Mouse (Mus musculus): ENCODE data around the gene Bad. TPM values are rescaled to one million over a fixed set of nuclear protein-coding genes. Genes with fewer than 3 reads are reported as not detected.

Bad gene
- polyA plus RNA-seq, 1 experiment from 2014 or later = 61.7 TPM

- WGBS = 47% methylated on average over 7 of the region's 8 CpGs
- Histone ChIP-seq H3K27ac (ENCODE audit: low read depth, low read length) (0 out of 2 replicates have a peak overlapping the region, but pooled peaks have one; percentile 11), H3K4me2 (replicated peaks; ENCODE audit: low read depth, low read length) (peak overlapping the region; percentile 93), H3K4me1 (replicated peaks; ENCODE audit: control insufficient read depth, insufficient read depth, low read length) (peaks cover 8% of the 10 kb centered on the region; the same call in 1 of the 2 replicates), H3K9ac (ENCODE audit: low read depth, low read length) (peak overlapping the region; percentile 88; the same call in 1 of the 2 replicates), H3K27me3 (ENCODE audit: control insufficient read depth, insufficient read depth, low read length) (peaks cover 24% of the 10 kb centered on the region), H3K36me3 (ENCODE audit: control insufficient read depth, insufficient read depth, low read length) (no peaks in the 10 kb centered on the region), H3K4me3 (ENCODE audit: low read depth, low read length) (peak overlapping the region; percentile 71), H3K9me3 (ENCODE audit: control insufficient read depth, low read length) (no peaks in the 10 kb centered on the region)
- ATAC-seq (ENCODE audit: low FRiP score) = no peak
- DNase-seq (ENCODE audit: low spot score) = peak; percentile 44
Measured at GRCm38 (mm10) chr19:6919876-6920740, 21.6 kb upstream of the Bad start.

- peak overlapping the region; percentile 71 for H3K4me3 ChIP-seq (ENCODE audit: low read depth, low read length)
- peaks cover 12% of the 10 kb centered on the region; the same call in 1 of the 2 replicates for H3K4me1 ChIP-seq (replicated peaks; ENCODE audit: control insufficient read depth, insufficient read depth, low read length)
- H3K9ac ChIP-seq (ENCODE audit: low read depth, low read length) = peak overlapping the region; percentile 88
- H3K27me3 ChIP-seq (ENCODE audit: control insufficient read depth, insufficient read depth, low read length) = peaks cover 32% of the 10 kb centered on the region
- H3K9me3 ChIP-seq (ENCODE audit: control insufficient read depth, low read length) = no peaks in the 10 kb centered on the region
- no peaks in the 10 kb centered on the region for H3K36me3 ChIP-seq (ENCODE audit: control insufficient read depth, insufficient read depth, low read length)
- H3K27ac ChIP-seq (ENCODE audit: low read depth, low read length) = peak overlapping the region; percentile 92
- ATAC-seq (ENCODE audit: low FRiP score) (no peak), DNase-seq (ENCODE audit: low spot score) (peak; percentile 66)
- peak overlapping the region; percentile 93 for H3K4me2 ChIP-seq (replicated peaks; ENCODE audit: low read depth, low read length)
- WGBS = 2% methylated on average over 41 of the region's 48 CpGs
Measured at GRCm38 (mm10) chr19:6920741-6921636, 20.7 kb upstream of the Bad start.

- Histone ChIP-seq H3K9me3 (ENCODE audit: control insufficient read depth, low read length) (no peaks in the 10 kb centered on the region), H3K27me3 (ENCODE audit: control insufficient read depth, insufficient read depth, low read length) (peaks cover 42% of the 10 kb centered on the region), H3K4me1 (replicated peaks; ENCODE audit: control insufficient read depth, insufficient read depth, low read length) (peaks cover 13% of the 10 kb centered on the region; the same call in 1 of the 2 replicates), H3K4me2 (replicated peaks; ENCODE audit: low read depth, low read length) (peak within 1 kb of the TSS; percentile 93), H3K9ac (ENCODE audit: low read depth, low read length) (peak within 1 kb of the TSS; percentile 88), H3K4me3 (ENCODE audit: low read depth, low read length) (peak within 1 kb of the TSS; percentile 71), H3K27ac (ENCODE audit: low read depth, low read length) (peak within 1 kb of the TSS; percentile 92), H3K36me3 (ENCODE audit: control insufficient read depth, insufficient read depth, low read length) (no peaks in the 10 kb centered on the region)
- ATAC-seq (ENCODE audit: low FRiP score) (peak; percentile 95), DNase-seq (ENCODE audit: low spot score) (peak; percentile 100)
- WGBS = 1% methylated on average over 59 of the region's 66 CpGs
Measured at GRCm38 (mm10) chr19:6921647-6922567, 19.8 kb upstream of the Bad start, which contains the start of gene Esrra. TSS of gene Esrra (minus strand) at chr19:6921813.

- H3K27ac ChIP-seq (ENCODE audit: low read depth, low read length) = no peak overlapping the region
Measured at GRCm38 (mm10) chr19:6922901-6923735, 18.5 kb upstream of the Bad start.

GRCm38 (mm10) chr19:6924461-6925306, 17.0 kb upstream of the Bad start:
- DNase-seq (ENCODE audit: low spot score) = peak; percentile 85
- Histone ChIP-seq H3K36me3 (ENCODE audit: control insufficient read depth, insufficient read depth, low read length) (no peaks in the 10 kb centered on the region), H3K4me1 (replicated peaks; ENCODE audit: control insufficient read depth, insufficient read depth, low read length) (peaks cover 13% of the 10 kb centered on the region; the same call in 1 of the 2 replicates), H3K27me3 (ENCODE audit: control insufficient read depth, insufficient read depth, low read length) (peaks cover 62% of the 10 kb centered on the region), H3K4me2 (replicated peaks; ENCODE audit: low read depth, low read length) (no peak overlapping the region), H3K9ac (ENCODE audit: low read depth, low read length) (no peak overlapping the region), H3K27ac (ENCODE audit: low read depth, low read length) (no peak overlapping the region), H3K9me3 (ENCODE audit: control insufficient read depth, low read length) (no peaks in the 10 kb centered on the region), H3K4me3 (ENCODE audit: low read depth, low read length) (no peak overlapping the region)
- ATAC-seq (ENCODE audit: low FRiP score) = no peak
- 3% methylated on average over 39 of the region's 39 CpGs for WGBS

More at GRCm38 (mm10) chr19:6922901-6923735, 18.5 kb upstream of the Bad start:
- ATAC-seq (ENCODE audit: low FRiP score) (no peak), DNase-seq (ENCODE audit: low spot score) (no peak)
- H3K9me3 ChIP-seq (ENCODE audit: control insufficient read depth, low read length) = no peaks in the 10 kb centered on the region
- H3K9ac ChIP-seq (ENCODE audit: low read depth, low read length) = no peak overlapping the region
- no peaks in the 10 kb centered on the region for H3K36me3 ChIP-seq (ENCODE audit: control insufficient read depth, insufficient read depth, low read length)
- H3K27me3 ChIP-seq (ENCODE audit: control insufficient read depth, insufficient read depth, low read length) = peaks cover 54% of the 10 kb centered on the region
- H3K4me1 ChIP-seq (replicated peaks; ENCODE audit: control insufficient read depth, insufficient read depth, low read length) = peaks cover 13% of the 10 kb centered on the region; the same call in 1 of the 2 replicates
- WGBS = 61% methylated on average over 6 of the region's 6 CpGs
- no peak overlapping the region for H3K4me2 ChIP-seq (replicated peaks; ENCODE audit: low read depth, low read length)
- H3K4me3 ChIP-seq (ENCODE audit: low read depth, low read length) = no peak overlapping the region

GRCm38 (mm10) chr19:6925307-6925573, 16.4 kb upstream of the Bad start, which contains the start of gene Catsperz:
TSS of gene Catsperz (minus strand) at chr19:6925380.
- Histone ChIP-seq H3K4me2 (replicated peaks; ENCODE audit: low read depth, low read length) (no peak within 1 kb of the TSS), H3K9ac (ENCODE audit: low read depth, low read length) (no peak within 1 kb of the TSS), H3K9me3 (ENCODE audit: control insufficient read depth, low read length) (no peaks in the 10 kb centered on the region), H3K4me1 (replicated peaks; ENCODE audit: control insufficient read depth, insufficient read depth, low read length) (peaks cover 10% of the 10 kb centered on the region; the same call in 1 of the 2 replicates), H3K36me3 (ENCODE audit: control insufficient read depth, insufficient read depth, low read length) (no peaks in the 10 kb centered on the region), H3K27ac (ENCODE audit: low read depth, low read length) (no peak within 1 kb of the TSS), H3K27me3 (ENCODE audit: control insufficient read depth, insufficient read depth, low read length) (peaks cover 64% of the 10 kb centered on the region), H3K4me3 (ENCODE audit: low read depth, low read length) (peak within 1 kb of the TSS; percentile 8; the same call in 1 of the 2 replicates)
- WGBS = 6% methylated on average over 9 of the region's 9 CpGs
- no peak for ATAC-seq (ENCODE audit: low FRiP score)
- DNase-seq (ENCODE audit: low spot score) = no peak

Measured in hindbrain, embryonic 11.5 days (tissue).